Mouse (Mus musculus) midbrain, postnatal 0 days (tissue): ENCODE results near the gene Gm26965. TPM values are rescaled to one million over a fixed set of nuclear protein-coding genes. Genes with fewer than 3 reads are reported as not detected.
A peak's percentile ranks its signal among the peaks of the same experiment; 100 is the strongest.

Experiments
- ATAC-seq: fragments of 200-750 bp; cut with Nextera tagmentation; 2 replicates; pipeline ENCODE4 v1.8.0; 2017; ENCODE audit warnings: moderate number of reproducible peaks, mild to moderate bottlenecking, moderate TSS enrichment, moderate library complexity; ENCODE audit not compliant: low FRiP score
- DNase-seq: peaks from one replicate; pipeline ENCODE4 v3.0.0-alpha.2; 2015; ENCODE audit warnings: low spot score
- H3K27ac ChIP-seq: fragments of 300-500 bp; sonication (generic); 2 replicates; pipeline ENCODE4 v1.5.1; 2014; ENCODE audit warnings: low read depth, mild to moderate bottlenecking, low read length, mixed read lengths
- H3K27me3 ChIP-seq: fragments of 300-500 bp; sonication (generic); 2 replicates; pipeline ENCODE4 v1.6.1; 2014; ENCODE audit warnings: low read length, control low read depth, mixed read lengths; ENCODE audit not compliant: insufficient read depth
- H3K36me3 ChIP-seq: fragments of 300-500 bp; sonication (generic); 2 replicates; pipeline ENCODE4 v1.6.1; 2014; ENCODE audit warnings: low read length, control low read depth, mixed read lengths; ENCODE audit not compliant: insufficient read depth
- H3K4me1 ChIP-seq: fragments of 300-500 bp; sonication (generic); 2 replicates; pipeline ENCODE4 v1.6.1; 2014; ENCODE audit warnings: mild to moderate bottlenecking, control low read depth, antibody characterized with exemption, low read length, mixed read lengths; ENCODE audit not compliant: insufficient read depth
- H3K4me2 ChIP-seq: fragments of 300-500 bp; sonication (generic); 2 replicates; pipeline ENCODE4 v1.6.1; 2014; ENCODE audit warnings: low read depth, mild to moderate bottlenecking, low read length, mixed read lengths; ENCODE audit not compliant: poor library complexity, severe bottlenecking
- H3K4me3 ChIP-seq: fragments of 300-500 bp; sonication (generic); 2 replicates; pipeline ENCODE4 v1.5.1; 2014; ENCODE audit warnings: low read depth, mild to moderate bottlenecking, low read length, moderate library complexity
- H3K9ac ChIP-seq: fragments of 300-500 bp; sonication (generic); replicated peaks from 2 replicates; pipeline ENCODE4 v1.6.1; 2014; ENCODE audit warnings: mild to moderate bottlenecking, low read length, moderate library complexity, mixed read lengths; ENCODE audit not compliant: poor library complexity, severe bottlenecking
- H3K9me3 ChIP-seq: fragments of 300-500 bp; sonication (generic); 2 replicates; pipeline ENCODE4 v1.6.1; 2016; ENCODE audit warnings: low read length, control low read depth
- CTCF ChIP-seq: IDR thresholded peaks from 2 replicates; pipeline ENCODE4 v1.5.1; 2016; ENCODE audit warnings: antibody characterized with exemption, mild to moderate bottlenecking
- WGBS: fragments of 180-500 bp; shearing (Covaris S2); extraction: QIAGEN DNeasy Blood & Tissue Kit; methylation state at CpG from one replicate; pipeline ENCODE4 v1.1.7; 2014; 5-methylcytosine and 5-hydroxymethylcytosine counted together
- polyA plus RNA-seq: library from polyadenylated mRNA; unstranded; fragments of >200 nt; fragmentation: Nextera tagmentation; extraction: Ambion mirVana; gene quantifications from 2 replicates; pipeline ENCODE4 v1.2.1, GENCODE M21; 2015
- total RNA-seq: library from RNA; depleted of rRNA; stranded (reverse); fragments of >200 nt; gene quantifications from 2 replicates; pipeline ENCODE4 v1.2.3, GENCODE M21; 2014; rRNA removed

Gene Gm26965
- total RNA-seq (0.27 TPM in 1 of 2 replicates, not detected in the other), polyA plus RNA-seq (0.20 TPM in 1 of 2 replicates, not detected in the other)

GRCm38 (mm10) chr13:67525753-67526410 is at the start of gene Gm26965, which contains the start of gene Zfp87:
Gene Gm26965, minus strand, starts transcription at chr13:67526151.
Gene Zfp87, minus strand, starts transcription at chr13:67526177.
- under 1% methylated on average over 27 of the region's 27 CpGs for WGBS
- H3K4me1 ChIP-seq = peaks cover 10% of the 10 kb centered on the region

GRCm38 (mm10) chr13:67572591-67573189 is 46.7 kb upstream of the Gm26965 start:
- Histone ChIP-seq H3K36me3 (no peaks in the 10 kb centered on the region), H3K9ac (no peak overlapping the region), H3K9me3 (no peaks in the 10 kb centered on the region), H3K27me3 (no peaks in the 10 kb centered on the region), H3K4me1 (no peaks in the 10 kb centered on the region), H3K27ac (no peak overlapping the region), H3K4me2 (no peak overlapping the region), H3K4me3 (no peak overlapping the region)
- no peak for TF ChIP-seq CTCF
- no peak for ATAC-seq
- WGBS = 60% methylated on average over 5 of the region's 5 CpGs
- DNase-seq = no peak

More at GRCm38 (mm10) chr13:67525753-67526410, at the start of gene Gm26965, which contains the start of gene Zfp87:
- DNase-seq = peak; percentile 97
- Histone ChIP-seq H3K4me2 (peak within 1 kb of the TSS; percentile 88), H3K4me3 (peak within 1 kb of the TSS; percentile 90), H3K27ac (peak within 1 kb of the TSS; percentile 74), H3K27me3 (no peaks in the 10 kb centered on the region), H3K36me3 (peaks cover 2% of the 10 kb centered on the region; the same call in 1 of the 2 replicates), H3K9me3 (no peaks in the 10 kb centered on the region), H3K9ac (peak within 1 kb of the TSS; percentile 86)
- ATAC-seq = peak; percentile 99
- TF ChIP-seq CTCF = 0 out of 2 replicates have a peak, but pooled peaks have one; percentile 10

- peak within 1 kb of the TSS; percentile 90 for H3K4me3 ChIP-seq
- peak within 1 kb of the TSS; percentile 90 for H3K4me2 ChIP-seq
- no peak for DNase-seq
- no peak for ATAC-seq
- H3K9ac ChIP-seq = peak within 1 kb of the TSS; percentile 92
- WGBS = 79% methylated on average over 4 of the region's 4 CpGs
- H3K9me3 ChIP-seq = no peaks in the 10 kb centered on the region
- no peak for TF ChIP-seq CTCF
- no peaks in the 10 kb centered on the region for H3K27me3 ChIP-seq
- H3K27ac ChIP-seq = peak within 1 kb of the TSS; percentile 83
- peaks cover 8% of the 10 kb centered on the region for H3K4me1 ChIP-seq
- no peaks in the 10 kb centered on the region for H3K36me3 ChIP-seq
Measured at GRCm38 (mm10) chr13:67553730-67554129, 27.8 kb upstream of the Gm26965 start, which contains the start of gene Zfp748. Gene Zfp748, minus strand, starts transcription at chr13:67553830.

GRCm38 (mm10) chr13:67552505-67553346 is 26.8 kb upstream of the Gm26965 start:
- ATAC-seq = peak; percentile 99
- Histone ChIP-seq H3K9me3 (no peaks in the 10 kb centered on the region), H3K4me1 (peaks cover 8% of the 10 kb centered on the region), H3K27me3 (no peaks in the 10 kb centered on the region), H3K9ac (peak overlapping the region; percentile 92), H3K36me3 (no peaks in the 10 kb centered on the region), H3K27ac (peak overlapping the region; percentile 83), H3K4me3 (peak overlapping the region; percentile 90), H3K4me2 (peak overlapping the region; percentile 90)
- TF ChIP-seq CTCF = no peak
- peak; percentile 96 for DNase-seq
- WGBS = under 1% methylated on average over 44 of the region's 44 CpGs

- H3K36me3 ChIP-seq = peaks cover 29% of the 10 kb centered on the region
- no peak overlapping the region for H3K4me3 ChIP-seq
- no peak for TF ChIP-seq CTCF
- H3K27me3 ChIP-seq = no peaks in the 10 kb centered on the region
- DNase-seq = no peak
- H3K9me3 ChIP-seq = no peaks in the 10 kb centered on the region
- ATAC-seq = no peak
- no peaks in the 10 kb centered on the region for H3K4me1 ChIP-seq
- no peak overlapping the region for H3K9ac ChIP-seq
- no peak overlapping the region for H3K4me2 ChIP-seq
- no peak overlapping the region for H3K27ac ChIP-seq
- WGBS = 90% methylated on average over 1 of the region's 1 CpGs
Measured at GRCm38 (mm10) chr13:67545941-67546340, 20.0 kb upstream of the Gm26965 start.
